Mouse (Mus musculus) lung, postnatal 0 days (tissue): ENCODE measurements around the gene Gm10282. TPM values are rescaled to one million over a fixed set of nuclear protein-coding genes. Genes with fewer than 3 reads are reported as not detected.

ENCODE experiments used
- ATAC-seq: fragments of 200-750 bp; cut with Nextera tagmentation; 2 replicates; pipeline ENCODE4 v1.8.0; 2017; ENCODE audit warnings: moderate library complexity
- DNase-seq: peaks from one replicate; pipeline ENCODE4 v3.0.0-alpha.2; 2016; ENCODE audit warnings: low spot score
- H3K27ac ChIP-seq: fragments of 300-500 bp; sonication (generic); 2 replicates; pipeline ENCODE4 v1.5.1; 2014; ENCODE audit warnings: antibody characterized with exemption, mild to moderate bottlenecking, low read length, mixed read lengths
- H3K27me3 ChIP-seq: fragments of 300-500 bp; sonication (generic); replicated peaks from 2 replicates; pipeline ENCODE4 v1.6.1; 2014; ENCODE audit warnings: low read length, mixed read lengths; ENCODE audit not compliant: insufficient read depth
- H3K36me3 ChIP-seq: fragments of 300-500 bp; sonication (generic); 2 replicates; pipeline ENCODE4 v1.6.1; 2014; ENCODE audit warnings: low read length, mixed read lengths; ENCODE audit not compliant: insufficient read depth
- H3K4me1 ChIP-seq: fragments of 300-500 bp; sonication (generic); 2 replicates; pipeline ENCODE4 v1.6.1; 2014; ENCODE audit warnings: antibody characterized with exemption, low read depth, low read length, mixed read lengths; ENCODE audit not compliant: insufficient read depth
- H3K4me2 ChIP-seq: fragments of 300-500 bp; sonication (generic); replicated peaks from 2 replicates; pipeline ENCODE4 v1.6.1; 2014; ENCODE audit warnings: low read depth, mild to moderate bottlenecking, low read length, moderate library complexity, mixed read lengths
- H3K4me3 ChIP-seq: fragments of 300-500 bp; sonication (generic); 2 replicates; pipeline ENCODE4 v1.5.1; 2014; ENCODE audit warnings: low read depth, low read length
- H3K9ac ChIP-seq: fragments of 300-500 bp; sonication (generic); replicated peaks from 2 replicates; pipeline ENCODE4 v1.6.1; 2014; ENCODE audit warnings: low read depth, mild to moderate bottlenecking
- H3K9me3 ChIP-seq: fragments of 300-500 bp; sonication (generic); 2 replicates; pipeline ENCODE4 v1.6.1; 2016; ENCODE audit warnings: low read length, mixed read lengths
- CTCF ChIP-seq: IDR thresholded peaks from 2 replicates; pipeline ENCODE4 v1.5.1; 2016; ENCODE audit warnings: antibody characterized with exemption, mild to moderate bottlenecking
- EP300 ChIP-seq: IDR thresholded peaks from 2 replicates; pipeline ENCODE4 v1.6.1; 2016; ENCODE audit warnings: antibody characterized with exemption, mild to moderate bottlenecking, control low read depth
- WGBS: fragments of 180-500 bp; shearing (Covaris S2); extraction: QIAGEN DNeasy Blood & Tissue Kit; methylation state at CpG from one replicate; pipeline ENCODE4 v1.1.7; 2014; 5-methylcytosine and 5-hydroxymethylcytosine counted together
- polyA plus RNA-seq: library from polyadenylated mRNA; unstranded; fragments of >200 nt; fragmentation: Nextera tagmentation; extraction: Ambion mirVana; gene quantifications from 2 replicates; pipeline ENCODE4 v1.2.1, GENCODE M21; 2015

The Gm10282 gene
- polyA plus RNA-seq, 1 experiment from 2014 or later, result 5.7 TPM

DNA sequence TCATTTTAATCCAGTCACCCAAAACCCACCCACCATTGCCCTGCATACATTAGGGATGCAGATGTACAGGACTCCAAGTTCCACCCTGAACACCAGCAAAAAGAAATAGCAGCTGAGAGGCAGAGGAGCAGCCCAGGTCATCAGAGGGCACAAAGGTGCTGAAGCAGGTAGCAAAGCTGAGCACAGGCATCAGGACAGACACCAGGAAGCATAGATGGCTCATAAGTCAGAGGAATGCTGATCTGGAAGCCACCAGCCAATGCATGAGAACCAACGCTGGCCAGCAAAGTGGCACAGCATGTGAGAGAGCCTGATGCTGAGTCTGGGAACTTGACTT lies 47.2 kb downstream of the Gm10282 start:
- no peak for TF ChIP-seq CTCF
- no peak for TF ChIP-seq EP300
- H3K27me3 ChIP-seq, result no peaks in the 10 kb centered on the region
- no peak overlapping the region for H3K27ac ChIP-seq
- ATAC-seq, result no peak
- no peaks in the 10 kb centered on the region for H3K9me3 ChIP-seq
- H3K9ac ChIP-seq, result no peak overlapping the region
- no peak overlapping the region for H3K4me2 ChIP-seq
- no peak overlapping the region for H3K4me3 ChIP-seq
- no peak for DNase-seq
- peaks cover 8% of the 10 kb centered on the region for H3K36me3 ChIP-seq
- H3K4me1 ChIP-seq, result no peaks in the 10 kb centered on the region
- whole genome bisulfite sequencing, result 85% methylated on average over 1 of the region's 1 CpGs

GRCm38 (mm10) chr8:72257171-72257901 lies 47.7 kb downstream of the Gm10282 start:
- no peaks in the 10 kb centered on the region for H3K4me1 ChIP-seq
- DNase-seq (no peak), ATAC-seq (0 out of 2 replicates have a peak, but pooled peaks have one; percentile 8)
- no peaks in the 10 kb centered on the region for H3K9me3 ChIP-seq
- no peaks in the 10 kb centered on the region for H3K27me3 ChIP-seq
- no peak overlapping the region for H3K9ac ChIP-seq
- peaks cover 14% of the 10 kb centered on the region for H3K36me3 ChIP-seq
- H3K27ac ChIP-seq, result no peak overlapping the region
- TF ChIP-seq CTCF (peak; percentile 78), EP300 (no peak)
- H3K4me2 ChIP-seq, result no peak overlapping the region
- 55% methylated on average over 7 of the region's 7 CpGs for WGBS
- no peak overlapping the region for H3K4me3 ChIP-seq

Other genes starting within 250 kb of the Gm10282 start
- not detected in 2 replicates for gene Olfr373, start 222.1 kb downstream of the Gm10282 start, polyA plus RNA-seq
- not detected in 2 replicates for gene Olfr374, start 198.2 kb downstream of the Gm10282 start, polyA plus RNA-seq
- 585 and 648 TPM in 2 replicates for gene Tpm4, start 170.3 kb downstream of the Gm10282 start, polyA plus RNA-seq
- gene Rab8a, start 144.1 kb downstream of the Gm10282 start, polyA plus RNA-seq, result 67.3 and 68.0 TPM in 2 replicates
- gene Hsh2d, start 115.6 kb downstream of the Gm10282 start, polyA plus RNA-seq, result 0.46 and 0.78 TPM in 2 replicates
- 0.17 and 0.25 TPM in 2 replicates for gene Cib3, start 92.4 kb downstream of the Gm10282 start, polyA plus RNA-seq
- not detected in 2 replicates for gene Gm11034, start 91.6 kb downstream of the Gm10282 start, polyA plus RNA-seq
- gene Fam32a, start 85.5 kb downstream of the Gm10282 start, polyA plus RNA-seq, result 63.7 and 69.3 TPM in 2 replicates
- gene Ap1m1, start 65.2 kb downstream of the Gm10282 start, polyA plus RNA-seq, result 65.3 and 68.2 TPM in 2 replicates
- 65.3 and 74.1 TPM in 2 replicates for gene Klf2, start 13.8 kb upstream of the Gm10282 start, polyA plus RNA-seq
- 25.6 and 25.9 TPM in 2 replicates for gene Eps15l1, start 116.2 kb upstream of the Gm10282 start, polyA plus RNA-seq
- gene Calr3, start 138.6 kb upstream of the Gm10282 start, polyA plus RNA-seq, result 1.0 and 1.2 TPM in 2 replicates
- 7.9 and 9.0 TPM in 2 replicates for gene 1700030K09Rik, start 138.6 kb upstream of the Gm10282 start, polyA plus RNA-seq
- 17.3 and 18.8 TPM in 2 replicates for gene Cherp, start 170.0 kb upstream of the Gm10282 start, polyA plus RNA-seq
- gene Slc35e1, start 187.4 kb upstream of the Gm10282 start, polyA plus RNA-seq, result 9.8 and 10.5 TPM in 2 replicates
- 9.5 and 9.6 TPM in 2 replicates for gene Med26, start 243.0 kb upstream of the Gm10282 start, polyA plus RNA-seq